Mouse (Mus musculus) kidney, postnatal 14 days (tissue): ENCODE data around the gene Atg16l1.
A peak's percentile ranks its signal among the peaks of the same experiment; 100 is the strongest.

Experiments used
- DNase-seq: peaks from one replicate; pipeline ENCODE4 v3.0.0; 2022; ENCODE audit warnings: mixed read lengths

Atg16l1 gene

DNA sequence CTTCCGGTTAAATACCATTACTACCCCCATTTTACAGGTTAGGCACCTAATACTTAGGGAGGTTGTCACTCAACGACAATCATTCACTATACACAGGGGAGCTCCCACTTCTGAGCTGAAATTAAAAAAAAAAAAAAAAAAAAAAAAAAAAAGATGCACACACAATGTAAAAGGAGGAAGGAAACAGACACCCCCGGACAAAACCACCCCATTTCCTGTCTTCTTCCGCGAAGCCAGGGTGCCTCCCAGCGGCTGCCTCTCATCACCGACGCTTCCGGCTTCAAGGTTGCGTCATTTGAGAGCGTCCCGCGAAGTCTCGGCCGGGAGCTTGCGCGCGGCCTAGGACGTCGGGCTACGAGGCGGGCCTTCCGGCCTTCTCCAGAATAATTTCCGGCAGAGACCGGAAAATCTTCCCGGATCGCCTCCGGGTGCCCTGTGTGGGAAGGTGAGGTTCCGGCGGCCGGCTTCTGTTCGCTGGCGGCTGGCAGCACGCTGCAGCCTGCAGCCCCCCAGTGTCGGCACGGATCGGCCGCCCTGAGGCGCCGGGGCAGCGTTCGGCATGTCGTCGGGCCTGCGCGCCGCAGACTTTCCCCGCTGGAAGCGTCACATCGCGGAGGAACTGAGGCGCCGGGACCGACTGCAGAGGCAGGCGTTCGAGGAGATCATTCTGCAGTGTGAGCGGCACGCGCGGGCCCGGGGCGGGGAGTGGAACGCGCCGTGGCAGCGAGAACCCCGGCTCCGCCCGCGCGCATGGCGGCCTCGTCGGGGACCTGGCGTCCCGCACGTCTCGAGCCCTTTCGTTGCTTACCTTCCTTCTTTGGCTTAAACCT is at the start of gene Atg16l1:
TSS of gene Atg16l1 (plus strand) at position 230 of the 830 bp plus-strand sequence.
- DNase-seq, result peak; percentile 96

DNA sequence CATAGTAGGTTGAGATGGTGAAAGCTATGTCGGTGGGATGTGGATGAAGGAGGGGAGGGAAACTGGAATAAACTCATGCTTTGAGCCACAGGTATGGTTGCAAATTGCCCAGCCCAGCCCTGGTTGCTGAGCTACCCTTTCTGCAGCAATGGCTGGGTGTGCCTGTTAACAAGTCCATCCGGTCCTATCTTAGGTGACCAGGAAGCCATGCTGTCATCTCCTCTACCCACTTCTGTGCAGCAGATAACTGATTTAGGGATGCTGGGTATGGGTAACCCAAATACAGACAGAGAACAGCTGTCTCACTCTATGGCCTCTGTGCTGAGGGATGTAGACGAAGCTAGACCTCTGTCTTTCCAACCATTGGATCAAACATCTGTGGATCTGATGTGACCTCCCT is 49.3 kb upstream of the Atg16l1 start:
- DNase-seq, result no peak

DNA sequence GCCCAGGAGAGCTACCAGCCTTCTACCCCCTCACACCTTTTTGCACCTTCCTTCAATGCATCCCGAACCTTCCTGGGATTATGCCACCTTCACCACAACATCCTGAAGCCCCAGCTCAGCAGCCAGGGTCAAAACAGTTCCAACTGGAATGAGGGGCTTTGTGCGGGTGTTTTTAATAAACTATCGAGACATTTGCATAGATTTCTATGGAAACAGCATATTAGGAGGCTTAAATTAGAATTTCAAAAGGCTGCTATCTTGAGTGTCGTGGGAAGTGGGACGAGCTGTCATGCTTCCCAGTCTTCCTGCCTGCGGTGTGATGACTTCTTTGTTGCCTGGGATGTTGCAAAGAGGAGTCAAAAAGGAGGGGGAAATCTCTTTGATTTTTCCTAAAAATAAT is 46.6 kb upstream of the Atg16l1 start:
- DNase-seq, result no peak

DNA sequence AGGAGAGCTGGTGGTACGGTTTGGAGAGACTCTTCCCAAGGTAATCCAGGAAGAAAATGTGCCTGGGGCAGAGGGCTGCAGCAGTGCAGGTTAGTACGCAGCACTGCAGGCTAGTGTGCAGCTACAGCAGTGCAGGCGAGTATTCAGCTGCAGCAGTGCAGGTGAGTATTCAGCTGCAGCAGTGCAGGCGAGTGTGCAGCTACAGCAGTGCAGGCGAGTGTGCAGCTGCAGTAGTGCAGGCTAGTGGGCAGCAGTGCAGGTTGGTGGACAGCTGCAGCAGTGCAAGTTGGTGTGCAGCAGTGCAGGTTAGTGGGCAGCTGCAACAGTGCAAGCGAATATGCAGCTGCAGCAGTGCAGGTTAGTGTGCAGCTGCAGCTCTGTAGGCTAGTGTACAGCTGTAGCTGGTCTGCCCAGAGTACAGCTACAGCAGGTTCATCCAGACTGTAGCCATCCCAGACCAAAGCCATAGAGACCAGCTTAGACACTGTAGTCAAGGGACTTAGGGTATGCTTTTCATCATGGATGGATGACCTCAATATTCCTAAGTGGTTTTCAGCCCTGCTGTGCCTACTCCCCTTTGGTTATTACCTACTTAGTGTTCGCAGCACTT is 45.9 kb upstream of the Atg16l1 start:
- no peak for DNase-seq

DNA sequence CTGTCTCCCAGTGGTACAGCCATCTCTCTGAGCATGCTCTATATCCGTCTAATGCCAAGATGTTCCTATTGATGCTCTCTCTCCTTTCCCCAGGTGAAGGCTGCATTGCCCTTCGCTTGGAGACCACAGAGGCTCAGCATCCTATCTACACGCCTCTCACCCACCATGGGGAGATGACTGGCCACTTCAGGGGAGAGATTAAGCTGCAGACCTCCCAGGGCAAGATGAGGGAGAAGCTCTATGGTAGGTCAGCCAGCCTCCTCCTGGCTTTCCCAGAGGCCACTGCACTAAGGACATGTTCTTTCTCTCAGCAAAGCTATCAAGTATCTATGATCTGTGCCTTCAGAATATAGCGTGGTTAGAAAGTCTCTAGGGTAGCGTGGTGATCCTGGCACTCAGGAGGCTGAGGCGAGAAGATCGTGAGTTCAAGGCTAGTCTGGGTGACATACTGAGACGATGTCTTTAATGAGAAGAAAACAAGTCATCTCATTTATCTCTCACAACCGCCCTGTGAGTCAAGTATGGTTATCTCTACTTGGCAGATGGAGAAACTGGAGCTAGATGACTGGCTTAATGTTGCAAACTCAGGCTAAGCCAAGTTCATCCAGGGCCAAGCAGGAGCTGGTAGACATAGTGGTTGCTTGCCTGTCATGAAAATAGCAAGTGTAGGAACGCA is 43.6 kb upstream of the Atg16l1 start:
- DNase-seq, result no peak

DNA sequence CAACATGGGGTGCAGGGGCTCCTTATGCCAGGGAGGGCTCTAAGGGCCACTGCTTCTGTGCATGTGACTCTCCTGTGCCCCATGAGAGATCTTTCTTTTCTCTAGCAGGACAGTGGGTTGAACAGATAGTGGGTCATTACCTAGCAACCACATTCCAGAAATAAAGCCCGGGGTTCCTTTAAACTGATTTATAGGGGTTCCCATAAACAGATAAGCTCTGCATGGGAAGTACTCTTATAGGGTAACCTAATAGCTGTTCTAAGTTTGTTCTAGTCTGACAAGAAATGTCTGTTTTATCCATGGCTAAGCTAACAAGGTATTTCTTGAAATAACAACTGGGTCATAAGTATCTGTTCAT is 43.1 kb upstream of the Atg16l1 start:
- DNase-seq, result no peak

DNA sequence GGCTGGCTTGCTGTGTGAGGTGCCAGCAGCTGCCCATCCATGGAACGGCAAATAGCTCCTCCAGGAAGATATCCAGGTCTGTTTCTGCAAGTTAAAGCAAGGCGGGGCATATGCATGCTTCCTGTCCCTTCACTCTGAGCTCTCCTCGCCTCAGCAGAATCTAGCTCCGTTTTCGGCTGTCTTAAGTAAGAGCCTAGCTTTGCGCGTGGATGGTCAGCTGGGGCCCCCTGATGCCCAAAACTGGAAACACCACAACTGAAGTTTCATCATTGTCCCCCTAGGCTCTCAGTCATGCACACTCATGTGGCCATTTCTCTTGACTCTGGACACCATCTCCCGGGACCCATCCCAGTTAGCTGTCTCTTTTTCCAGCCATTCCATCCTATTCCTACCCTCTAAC is 34.3 kb upstream of the Atg16l1 start:
- DNase-seq, result peak; percentile 58

DNA sequence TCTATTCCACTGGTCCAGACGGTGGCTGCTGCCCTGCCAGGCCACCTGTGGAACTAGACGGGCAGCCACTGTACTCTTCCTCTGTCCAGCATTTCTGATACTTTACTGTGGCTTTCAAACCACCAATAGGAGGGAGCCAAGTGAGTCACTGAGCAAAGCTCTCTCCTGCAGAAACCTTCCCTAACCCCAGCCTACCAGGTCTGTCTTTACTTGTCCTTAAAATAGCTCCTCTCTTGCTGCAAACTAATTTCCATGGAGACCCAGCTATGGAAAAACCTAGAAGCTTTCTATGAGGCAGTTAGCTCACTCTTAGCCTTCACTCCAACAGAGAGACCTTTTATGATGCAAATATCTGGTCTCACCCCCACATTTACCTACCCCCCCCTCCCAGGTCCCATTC is 33.6 kb upstream of the Atg16l1 start:
- no peak for DNase-seq

DNA sequence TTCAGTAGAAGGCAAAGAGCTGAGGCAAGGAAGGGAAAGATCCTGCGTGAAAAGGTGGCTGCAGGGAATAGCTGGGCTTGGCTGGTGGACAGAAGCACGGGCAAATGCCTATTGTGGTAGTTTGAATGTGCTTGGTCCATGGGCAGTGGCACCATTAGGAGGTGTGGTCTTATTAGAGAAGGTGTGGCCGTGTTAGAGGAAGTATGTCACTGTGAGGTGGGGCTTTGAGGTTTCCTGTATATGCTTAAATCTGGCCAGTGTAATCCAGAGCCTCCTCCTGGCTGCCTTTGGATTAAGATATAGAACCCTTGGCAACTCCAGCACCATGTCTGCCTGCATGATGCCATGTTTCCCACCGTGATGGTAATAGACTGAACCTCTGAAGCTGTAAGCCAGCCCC is 32.3 kb upstream of the Atg16l1 start:
- DNase-seq, result no peak

DNA sequence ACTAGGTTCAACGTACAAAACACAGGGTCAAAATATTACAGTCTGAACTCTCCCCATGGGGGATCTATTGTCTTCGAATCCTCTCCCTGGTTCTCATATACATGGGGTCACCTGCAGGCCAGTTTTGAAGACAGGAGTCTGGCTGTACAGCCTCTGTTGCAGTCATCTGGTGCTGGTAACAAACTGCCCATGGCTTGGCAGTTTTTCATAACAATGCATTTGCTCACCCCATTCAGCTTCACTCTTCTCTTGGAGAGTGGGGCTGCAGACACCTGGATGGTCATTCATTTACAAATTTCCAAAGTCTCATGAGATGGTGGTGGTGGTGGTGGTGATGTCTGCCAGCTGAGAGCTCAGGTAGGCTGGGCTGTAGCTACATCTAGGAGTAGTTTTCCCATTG is 26.6 kb upstream of the Atg16l1 start:
- DNase-seq, result no peak

DNA sequence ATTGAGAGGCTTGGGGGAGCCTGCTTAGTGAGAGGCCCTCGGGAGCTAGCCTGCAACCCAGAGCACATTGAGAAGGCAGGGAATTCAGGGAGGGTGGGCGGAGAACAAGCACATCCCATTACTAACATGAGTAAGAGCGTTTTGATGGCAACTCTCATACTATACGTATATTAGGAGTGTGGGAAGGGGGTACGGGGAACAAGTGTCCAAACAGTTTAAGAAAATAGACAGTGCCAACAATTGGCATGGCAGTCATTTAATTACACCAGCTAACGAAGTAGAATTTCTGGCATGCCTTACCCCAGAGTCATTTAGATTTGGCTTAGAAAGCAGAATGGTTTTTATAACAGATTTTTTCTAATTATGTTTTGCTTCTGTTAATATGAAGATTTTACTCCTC is 25.8 kb upstream of the Atg16l1 start:
- DNase-seq, result no peak

DNA sequence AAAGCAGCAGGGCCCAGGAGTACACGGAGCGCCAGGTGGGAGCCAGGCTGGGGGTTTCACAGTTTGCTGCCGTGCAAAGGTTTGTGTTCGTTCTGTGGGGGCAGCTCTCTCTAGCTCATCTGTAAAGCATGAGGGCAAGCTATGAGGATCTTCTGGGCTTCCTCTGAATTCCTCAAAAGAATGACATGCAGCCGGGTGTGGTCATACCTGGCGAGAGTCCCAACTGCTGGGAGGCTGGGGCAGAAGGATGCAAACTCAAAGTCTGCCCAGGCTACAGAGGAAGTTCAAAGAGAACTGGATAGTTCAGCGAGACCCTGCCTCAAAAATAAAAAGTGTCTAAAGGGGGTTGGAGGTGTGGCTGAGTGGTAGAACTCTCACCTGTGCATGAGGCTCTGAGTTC is 25.4 kb upstream of the Atg16l1 start:
- DNase-seq, result no peak

DNA sequence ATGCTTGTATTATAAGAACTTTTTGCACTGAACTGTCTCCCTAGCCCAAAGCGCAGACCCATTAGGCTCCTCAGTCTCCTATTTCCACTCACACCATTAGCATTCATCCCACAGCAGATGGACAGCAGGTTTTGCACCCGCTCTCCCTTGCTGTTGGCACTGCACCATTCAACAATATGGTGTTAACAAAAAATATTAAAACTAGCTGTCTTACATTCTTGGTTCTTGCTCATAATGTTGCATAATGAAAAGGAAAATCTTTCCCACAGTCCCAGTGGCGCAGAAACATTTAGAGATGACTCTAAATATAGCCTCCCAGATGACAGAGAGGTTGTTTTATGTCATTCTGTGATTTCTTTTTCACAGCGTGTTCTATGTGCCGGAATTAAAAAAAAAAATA is 22.5 kb upstream of the Atg16l1 start:
- no peak for DNase-seq

DNA sequence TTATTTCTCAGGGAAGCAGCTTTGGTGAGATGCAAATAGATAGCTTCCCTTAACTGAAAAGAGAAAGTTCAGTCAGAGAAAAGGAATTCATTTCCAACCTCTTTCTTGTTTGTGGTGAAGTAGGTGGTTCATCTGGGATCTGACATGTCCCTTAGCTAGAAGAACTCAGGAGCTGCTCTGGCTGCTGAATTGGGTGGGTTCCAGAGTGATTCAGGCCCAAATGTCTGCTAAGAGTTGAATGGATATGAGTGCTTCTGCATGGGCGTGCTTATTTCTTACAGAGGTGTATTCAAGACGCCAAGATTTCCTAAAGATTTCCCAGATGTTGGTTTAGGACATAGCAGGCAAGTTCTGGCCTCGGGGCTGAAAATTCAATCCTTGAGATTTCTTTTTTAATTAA is 21.5 kb upstream of the Atg16l1 start:
- DNase-seq, result no peak

DNA sequence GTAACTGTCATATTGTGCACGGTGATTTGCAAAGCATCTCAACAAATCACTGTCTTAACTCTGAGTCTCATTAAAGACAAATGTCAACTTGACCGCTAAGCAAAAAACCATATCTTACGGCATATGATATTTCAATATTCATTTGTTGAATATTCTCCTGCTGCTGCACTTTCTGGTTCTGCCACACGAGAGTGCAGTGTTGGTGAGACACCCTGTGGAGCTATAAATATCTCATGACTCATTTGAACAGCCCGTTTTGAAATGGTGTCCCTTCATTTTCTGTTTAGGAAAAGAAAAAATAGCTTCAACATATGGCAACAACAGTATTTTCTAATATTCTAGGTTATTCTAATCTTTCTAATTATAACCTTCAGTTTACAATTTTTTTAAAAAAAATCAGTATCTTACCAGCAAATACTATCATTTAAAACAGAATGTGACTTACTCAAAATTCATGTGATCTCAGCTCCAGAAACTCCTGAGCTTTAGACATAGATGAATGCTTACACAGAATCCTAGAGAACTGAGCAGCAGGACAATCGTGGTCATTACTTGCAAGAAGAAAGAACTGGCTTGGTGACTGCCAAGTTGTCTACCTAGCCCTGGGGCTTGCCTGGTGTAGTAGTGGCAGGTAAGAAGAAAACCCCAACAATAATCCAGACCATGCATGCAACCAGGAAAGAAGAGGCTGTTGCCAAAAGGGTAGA is 14.9 kb upstream of the Atg16l1 start:
- DNase-seq, result no peak

DNA sequence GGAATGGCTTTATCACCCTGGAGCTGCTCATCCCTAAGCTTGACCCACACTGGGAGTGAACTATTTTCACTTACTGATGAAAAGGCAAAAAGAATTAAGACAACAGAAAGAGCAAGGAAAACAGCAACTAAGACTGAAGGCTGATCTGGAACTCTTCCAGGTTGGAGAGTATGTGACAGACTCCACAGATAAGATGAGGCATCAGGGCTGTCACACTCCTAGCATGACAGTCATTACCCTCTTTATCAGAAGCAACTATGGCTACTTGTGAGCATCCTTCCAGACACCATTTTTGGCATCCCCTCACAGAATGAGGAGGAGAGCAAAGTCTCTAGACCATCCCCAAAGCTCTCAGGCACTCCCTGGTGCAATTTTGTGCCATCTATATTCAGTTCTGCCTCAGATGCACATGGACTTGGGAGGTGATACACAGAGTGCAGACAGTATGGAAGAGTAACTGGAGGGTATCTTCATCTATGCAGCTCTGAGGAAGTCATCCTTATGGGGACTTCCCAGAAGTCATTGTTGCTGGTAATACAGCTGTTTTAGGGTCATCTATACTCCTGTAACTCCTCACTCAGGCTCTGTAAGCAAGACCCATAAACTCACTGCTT is 6.2 kb upstream of the Atg16l1 start:
- no peak for DNase-seq

DNA sequence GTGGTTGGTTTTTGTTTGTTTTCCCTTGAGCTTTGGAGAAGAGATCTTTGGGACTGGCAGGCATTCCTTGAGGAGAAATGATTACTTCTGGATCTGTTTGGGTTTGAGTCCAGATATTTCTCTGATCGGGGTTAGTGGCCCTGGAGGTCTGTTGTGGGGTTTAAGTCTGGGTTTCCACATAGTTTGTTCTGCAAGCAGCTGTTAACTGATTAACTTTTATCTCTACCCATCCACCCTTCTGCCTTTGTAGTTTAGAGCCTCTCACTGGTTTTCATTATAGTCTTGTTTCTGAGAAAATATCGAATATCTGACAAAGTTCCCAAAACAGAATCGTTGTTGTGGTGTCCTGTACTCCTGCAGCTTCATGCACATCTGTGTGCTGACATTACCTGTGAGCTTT is 8.2 kb downstream of the Atg16l1 start:
- DNase-seq, result no peak

DNA sequence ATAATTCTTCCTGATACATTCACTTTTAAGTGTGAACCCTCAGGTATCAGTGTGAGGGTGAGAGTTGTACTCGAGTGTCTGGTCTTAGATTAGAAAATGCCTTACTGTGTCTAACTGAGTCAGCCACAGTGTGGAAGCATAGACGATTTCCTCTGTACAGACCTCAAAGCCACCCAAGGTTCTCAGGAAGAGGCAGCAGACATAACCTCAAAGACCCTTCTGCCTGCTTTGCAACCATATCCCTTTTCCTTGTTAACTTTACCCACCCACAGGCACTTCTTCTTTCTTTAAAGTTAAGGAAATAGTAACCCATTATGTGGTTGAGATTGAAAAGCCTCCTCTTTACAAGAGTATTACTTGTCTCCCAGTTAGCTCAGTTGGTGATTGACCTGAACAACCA is 10.1 kb downstream of the Atg16l1 start:
- DNase-seq, result no peak

DNA sequence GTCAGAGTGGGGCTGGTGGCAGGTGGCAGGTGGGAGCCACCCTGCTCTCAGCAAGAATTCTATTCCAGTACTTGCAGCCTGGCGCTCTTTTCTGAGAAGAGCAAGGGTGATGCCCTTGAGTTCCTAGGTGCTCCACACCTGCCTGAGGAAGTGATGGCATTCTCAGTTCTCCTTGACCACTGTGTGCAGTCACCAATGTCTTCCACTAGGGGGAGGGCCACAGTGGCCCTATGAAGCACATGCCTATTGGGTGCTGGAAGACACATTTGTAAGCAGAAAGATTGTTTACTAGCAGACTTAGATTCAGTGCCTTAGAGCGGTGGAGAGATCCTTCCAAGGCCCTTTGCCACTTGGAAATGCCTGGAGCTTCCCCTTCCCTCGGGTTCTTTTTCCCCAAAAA is 10.6 kb downstream of the Atg16l1 start:
- DNase-seq, result no peak

DNA sequence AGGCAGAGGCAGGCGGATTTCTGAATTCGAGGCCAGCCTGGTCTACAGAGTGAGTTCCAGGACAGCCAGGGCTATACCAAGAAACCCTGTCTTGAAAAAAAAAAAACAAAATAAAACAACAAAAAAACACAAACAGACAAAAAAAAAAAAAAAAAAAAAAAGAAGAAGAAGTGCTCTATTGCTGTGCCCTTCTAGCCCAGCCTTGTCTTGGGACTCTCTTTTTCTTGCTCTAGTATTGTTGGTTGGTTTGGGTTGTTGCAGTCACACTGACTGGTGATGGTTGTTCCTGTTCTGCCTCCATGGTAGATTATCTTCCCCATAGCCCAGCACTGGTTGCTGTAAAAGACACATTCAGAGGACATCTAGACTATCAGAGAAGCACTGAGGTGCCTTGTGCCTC is 13.6 kb downstream of the Atg16l1 start:
- no peak for DNase-seq

DNA sequence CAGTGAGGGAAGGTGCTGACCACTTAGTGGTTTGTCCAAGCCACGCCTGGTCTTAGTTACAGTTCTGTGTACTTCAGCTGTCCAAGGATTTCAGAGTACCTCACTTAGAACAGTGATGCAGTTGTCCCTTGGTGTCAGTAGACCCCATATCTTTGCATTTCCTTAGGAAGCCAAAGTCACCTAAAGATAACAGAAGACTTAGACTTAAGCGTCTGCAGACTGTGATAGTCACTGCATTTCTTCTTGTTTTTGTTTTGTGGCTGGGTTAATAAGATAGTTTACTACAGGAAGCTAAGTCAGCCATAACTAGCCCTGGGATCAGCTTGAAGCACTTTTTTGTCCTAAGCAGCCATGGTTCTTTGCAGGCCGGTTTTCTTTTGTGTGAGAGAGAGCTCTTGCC is 14.8 kb downstream of the Atg16l1 start:
- no peak for DNase-seq

DNA sequence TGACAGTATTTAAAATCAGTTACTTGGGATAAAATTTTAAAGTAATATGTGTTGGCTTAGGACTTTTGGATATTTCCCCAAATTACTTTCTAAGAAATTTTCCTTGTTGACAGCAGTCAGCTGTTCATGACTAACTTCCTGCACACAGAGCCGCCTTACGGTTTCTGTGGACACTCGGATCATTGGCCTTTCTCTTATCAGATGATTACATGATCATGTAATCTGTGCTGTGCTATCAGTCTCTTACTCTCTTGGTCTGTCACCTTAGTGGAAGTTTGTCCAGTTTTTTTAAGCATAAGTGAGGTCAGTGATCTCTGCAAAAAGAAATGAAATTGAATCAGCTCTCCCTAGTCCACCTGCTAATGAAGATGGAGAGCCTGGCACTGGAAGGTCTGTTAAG is 16.1 kb downstream of the Atg16l1 start:
- DNase-seq, result no peak

DNA sequence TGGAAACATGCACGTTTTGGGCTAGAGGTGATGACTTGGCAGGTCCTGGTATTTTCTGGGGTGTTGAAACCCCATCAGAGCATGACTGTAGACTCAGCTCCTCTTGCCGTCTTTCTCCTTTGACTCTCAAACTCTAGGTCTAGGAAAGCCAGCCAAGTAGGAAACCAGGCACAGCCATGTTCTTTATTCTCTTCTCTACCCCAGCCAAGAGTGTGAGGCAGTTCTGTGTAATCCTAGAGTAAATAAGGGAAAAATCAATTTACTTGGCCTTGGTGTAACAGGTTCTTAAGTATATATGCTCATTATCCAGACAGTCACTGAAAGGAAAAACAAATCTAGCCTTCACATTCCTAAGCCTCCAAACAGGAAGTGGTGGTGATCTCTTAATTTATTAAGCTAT is 17.7 kb downstream of the Atg16l1 start:
- DNase-seq, result no peak
